Mouse (Mus musculus) heart, embryonic 11.5 days (tissue): Measurements from ENCODE around the gene Bmpr1b. TPM values are rescaled to one million over a fixed set of nuclear protein-coding genes. Genes with fewer than 3 reads are reported as not detected.

Source experiments
- ATAC-seq: fragments of 200-750 bp; cut with Nextera tagmentation; replicated peaks from 2 replicates; pipeline ENCODE4 v1.8.0; 2017; ENCODE audit warnings: moderate library complexity; ENCODE audit not compliant: insufficient number of reproducible peaks, low FRiP score, low TSS enrichment
- H3K27ac ChIP-seq: fragments of 300-500 bp; sonication (generic); 2 replicates; pipeline ENCODE4 v1.5.1; 2014; ENCODE audit warnings: mild to moderate bottlenecking, low read depth, low read length
- H3K27me3 ChIP-seq: fragments of 300-500 bp; sonication (generic); 2 replicates; pipeline ENCODE4 v1.6.1; 2014; ENCODE audit warnings: mild to moderate bottlenecking, low read length, mixed read lengths; ENCODE audit not compliant: control insufficient read depth, insufficient read depth
- H3K36me3 ChIP-seq: fragments of 300-500 bp; sonication (generic); 2 replicates; pipeline ENCODE4 v1.6.1; 2014; ENCODE audit warnings: mild to moderate bottlenecking, low read length, moderate library complexity, mixed read lengths; ENCODE audit not compliant: control insufficient read depth, insufficient read depth
- H3K4me1 ChIP-seq: fragments of 300-500 bp; sonication (generic); 2 replicates; pipeline ENCODE4 v1.6.1; 2014; ENCODE audit warnings: low read length; ENCODE audit not compliant: control insufficient read depth, insufficient read depth
- H3K4me2 ChIP-seq: fragments of 300-500 bp; sonication (generic); 2 replicates; pipeline ENCODE4 v1.6.1; 2014; ENCODE audit warnings: mild to moderate bottlenecking, moderate library complexity
- H3K4me3 ChIP-seq: fragments of 300-500 bp; sonication (generic); 2 replicates; pipeline ENCODE4 v1.5.1; 2014; ENCODE audit warnings: low read depth, low read length
- H3K9ac ChIP-seq: fragments of 300-500 bp; sonication (generic); 2 replicates; pipeline ENCODE4 v1.6.1; 2014; ENCODE audit warnings: mild to moderate bottlenecking, low read depth, low read length, moderate library complexity
- H3K9me3 ChIP-seq: fragments of 300-500 bp; sonication (generic); replicated peaks from 2 replicates; pipeline ENCODE4 v1.6.1; 2016; ENCODE audit warnings: low read length; ENCODE audit not compliant: control insufficient read depth
- WGBS: fragments of 180-500 bp; shearing (Covaris S2); extraction: QIAGEN DNeasy Blood & Tissue Kit; methylation state at CpG from one replicate; pipeline ENCODE4 v1.1.7; 2014; ENCODE audit not compliant: insufficient replicate concordance; 5-methylcytosine and 5-hydroxymethylcytosine counted together
- polyA plus RNA-seq: library from polyadenylated mRNA; unstranded; fragments of >200 nt; fragmentation: Nextera tagmentation; extraction: Ambion mirVana; gene quantifications from 2 replicates; pipeline ENCODE4 v1.2.1, GENCODE M21; 2014

Bmpr1b gene
- polyA plus RNA-seq, 1 experiment from 2014 or later: 1.4 TPM

- no peak overlapping the region for H3K27ac ChIP-seq
- H3K36me3 ChIP-seq: no peaks in the 10 kb centered on the region
- H3K27me3 ChIP-seq: no peaks in the 10 kb centered on the region
- H3K9ac ChIP-seq: no peak overlapping the region
- WGBS: 39% methylated on average over 2 of the region's 2 CpGs
- no peak for ATAC-seq
- H3K4me3 ChIP-seq: no peak overlapping the region
- H3K4me2 ChIP-seq: no peak overlapping the region
- H3K9me3 ChIP-seq: no peaks in the 10 kb centered on the region
- peaks cover 2% of the 10 kb centered on the region; the same call in 1 of the 2 replicates for H3K4me1 ChIP-seq
These were observed 125.8 kb downstream of the Bmpr1b start for GRCm38 (mm10) chr3:142043463-142043862.

- Histone ChIP-seq H3K27me3 (no peaks in the 10 kb centered on the region), H3K27ac (no peak overlapping the region), H3K9ac (no peak overlapping the region), H3K4me2 (no peak overlapping the region), H3K36me3 (no peaks in the 10 kb centered on the region), H3K9me3 (no peaks in the 10 kb centered on the region), H3K4me1 (no peaks in the 10 kb centered on the region), H3K4me3 (no peak overlapping the region)
- ATAC-seq: no peak
- 88% methylated on average over 5 of the region's 5 CpGs for WGBS
These were observed 126.2 kb downstream of the Bmpr1b start for GRCm38 (mm10) chr3:142043006-142043405.

- Histone ChIP-seq H3K27me3 (no peaks in the 10 kb centered on the region), H3K36me3 (no peaks in the 10 kb centered on the region), H3K4me2 (no peak overlapping the region), H3K9me3 (no peaks in the 10 kb centered on the region), H3K27ac (no peak overlapping the region), H3K4me3 (no peak overlapping the region), H3K9ac (no peak overlapping the region), H3K4me1 (no peaks in the 10 kb centered on the region)
- 81% methylated on average over 5 of the region's 5 CpGs for WGBS
- no peak for ATAC-seq
These were observed 128.9 kb downstream of the Bmpr1b start for GRCm38 (mm10) chr3:142040345-142040744.

GRCm38 (mm10) chr3:142034160-142034559 is 135.1 kb downstream of the Bmpr1b start:
- no peaks in the 10 kb centered on the region for H3K36me3 ChIP-seq
- no peak overlapping the region for H3K9ac ChIP-seq
- no peak overlapping the region for H3K4me3 ChIP-seq
- WGBS: 49% methylated on average over 4 of the region's 4 CpGs
- no peaks in the 10 kb centered on the region for H3K9me3 ChIP-seq
- H3K4me1 ChIP-seq: no peaks in the 10 kb centered on the region
- H3K27ac ChIP-seq: no peak overlapping the region
- no peak overlapping the region for H3K4me2 ChIP-seq
- ATAC-seq: no peak
- H3K27me3 ChIP-seq: no peaks in the 10 kb centered on the region

GRCm38 (mm10) chr3:142019716-142020115 is 149.5 kb downstream of the Bmpr1b start:
- no peak overlapping the region for H3K27ac ChIP-seq
- no peaks in the 10 kb centered on the region for H3K9me3 ChIP-seq
- no peak overlapping the region for H3K4me2 ChIP-seq
- H3K36me3 ChIP-seq: no peaks in the 10 kb centered on the region
- ATAC-seq: no peak
- no peaks in the 10 kb centered on the region for H3K4me1 ChIP-seq
- no peak overlapping the region for H3K9ac ChIP-seq
- 83% methylated on average over 7 of the region's 7 CpGs for WGBS
- no peaks in the 10 kb centered on the region for H3K27me3 ChIP-seq
- no peak overlapping the region for H3K4me3 ChIP-seq

GRCm38 (mm10) chr3:141984548-141984947 is 184.7 kb downstream of the Bmpr1b start:
- Histone ChIP-seq H3K27me3 (no peaks in the 10 kb centered on the region), H3K27ac (no peak overlapping the region), H3K4me2 (no peak overlapping the region), H3K9ac (no peak overlapping the region), H3K4me1 (no peaks in the 10 kb centered on the region), H3K9me3 (no peaks in the 10 kb centered on the region), H3K36me3 (no peaks in the 10 kb centered on the region), H3K4me3 (no peak overlapping the region)
- ATAC-seq: no peak
- WGBS: 61% methylated on average over 7 of the region's 7 CpGs

GRCm38 (mm10) chr3:141981613-141982432 is 187.4 kb downstream of the Bmpr1b start:
- H3K36me3 ChIP-seq: no peaks in the 10 kb centered on the region
- 80% methylated on average over 24 of the region's 24 CpGs for WGBS
- no peak overlapping the region for H3K4me2 ChIP-seq
- H3K4me3 ChIP-seq: no peak overlapping the region
- no peaks in the 10 kb centered on the region for H3K9me3 ChIP-seq
- H3K4me1 ChIP-seq: no peaks in the 10 kb centered on the region
- no peak overlapping the region for H3K9ac ChIP-seq
- no peaks in the 10 kb centered on the region for H3K27me3 ChIP-seq
- H3K27ac ChIP-seq: no peak overlapping the region
- no peak for ATAC-seq

- H3K4me2 ChIP-seq: no peak overlapping the region
- WGBS: 60% methylated on average over 4 of the region's 4 CpGs
- no peak for ATAC-seq
These were observed 203.0 kb downstream of the Bmpr1b start for GRCm38 (mm10) chr3:141966244-141966643.

GRCm38 (mm10) chr3:141952931-141953330 is 216.3 kb downstream of the Bmpr1b start:
- Histone ChIP-seq H3K9me3 (no peaks in the 10 kb centered on the region), H3K4me1 (no peaks in the 10 kb centered on the region), H3K27ac (no peak overlapping the region), H3K4me3 (no peak overlapping the region), H3K9ac (no peak overlapping the region), H3K27me3 (no peaks in the 10 kb centered on the region), H3K36me3 (no peaks in the 10 kb centered on the region), H3K4me2 (no peak overlapping the region)
- ATAC-seq: no peak
- WGBS: 56% methylated on average over 6 of the region's 6 CpGs

More at GRCm38 (mm10) chr3:141966244-141966643, 203.0 kb downstream of the Bmpr1b start:
- Histone ChIP-seq H3K9ac (no peak overlapping the region), H3K36me3 (no peaks in the 10 kb centered on the region), H3K4me1 (no peaks in the 10 kb centered on the region), H3K9me3 (no peaks in the 10 kb centered on the region), H3K27ac (no peak overlapping the region), H3K4me3 (no peak overlapping the region), H3K27me3 (no peaks in the 10 kb centered on the region)
